Mouse (Mus musculus): ENCODE data around the gene Rwdd4a.

Gene Rwdd4a

DNA sequence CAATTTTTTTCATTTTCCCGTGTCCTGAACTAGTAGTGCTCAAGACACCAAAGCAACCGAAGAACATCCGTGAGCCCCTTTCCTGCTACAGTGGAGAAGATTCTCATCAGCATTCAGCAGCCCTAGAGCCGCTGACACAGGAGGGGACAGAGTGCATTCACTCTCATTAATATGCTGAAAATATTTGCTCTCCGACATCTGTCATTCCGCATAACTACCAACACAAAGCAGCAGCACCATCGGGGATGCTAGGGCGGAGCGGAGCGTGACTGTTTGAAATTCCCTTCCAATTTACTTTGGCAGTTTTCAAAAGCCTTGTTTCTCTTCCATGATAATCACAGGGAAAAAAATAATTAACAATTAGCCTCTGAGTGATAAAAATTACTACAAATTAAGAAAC, 56.9 kb downstream of the Rwdd4a start:
- no peak for DNase-seq

DNA sequence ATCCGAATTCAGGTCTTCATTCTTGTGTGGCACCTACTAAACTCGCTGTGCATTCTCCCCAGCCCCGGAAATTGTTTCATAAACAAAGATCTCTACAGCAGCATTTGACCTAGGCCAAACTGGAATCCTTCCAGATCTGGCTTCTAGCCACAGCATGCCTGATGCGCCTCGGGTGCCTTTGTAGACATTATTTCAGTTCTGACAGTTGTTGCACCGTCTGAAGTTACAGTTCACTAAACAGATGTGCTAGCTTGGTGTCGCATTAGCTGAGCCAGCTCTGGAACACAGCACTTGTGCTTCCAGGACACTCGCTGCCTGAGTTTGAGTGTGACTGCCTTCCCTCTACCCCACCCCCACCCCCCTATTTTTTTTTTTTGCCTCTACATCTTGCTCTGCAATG, 67.2 kb downstream of the Rwdd4a start:
- no peak for DNase-seq
